Mouse (Mus musculus) MEL (cell line): ENCODE measurements at regions not wholly inside any gene's neighbourhood (a gene's known extent, or its start where the extent isn't known, plus 50 kb on each side); places are given as distances from the start of the nearest gene placed in this dataset.

Source experiments
- DNase-seq: peaks from one replicate; pipeline ENCODE4 v3.0.0; 2011; ENCODE audit warnings: low read depth, low spot score
- H3K27ac ChIP-seq: 2 replicates; pipeline ENCODE4 v1.5.1; 2012; ENCODE audit warnings: low read depth, mild to moderate bottlenecking, control low read depth, low read length, moderate library complexity; ENCODE audit not compliant: control insufficient read depth
- H3K27me3 ChIP-seq, 2 experiments: fragments of 150-350 bp in 1 of 2; sonication (generic) in 1 of 2; 2 replicates each; pipeline ENCODE4 v1.6.1; 2012; ENCODE audit warnings: low read length in 2 of 2, mild to moderate bottlenecking in 2 of 2, improper control_type of control experiment in 1 of 2, moderate library complexity in 1 of 2; ENCODE audit not compliant: insufficient read depth in 2 of 2, control insufficient read depth in 1 of 2
- H3K36me3 ChIP-seq, 2 experiments: 2 replicates each; pipeline ENCODE4 v1.6.1; 2012 to 2014; ENCODE audit warnings: low read length in 2 of 2, improper control_type of control experiment in 1 of 2, inconsistent platforms in 1 of 2, mild to moderate bottlenecking in 1 of 2; ENCODE audit not compliant: insufficient read depth in 2 of 2, control insufficient read depth in 1 of 2
- H3K4me1 ChIP-seq, 2 experiments: fragments of 150-350 bp in 1 of 2; sonication (generic) in 1 of 2; 2 replicates each; pipeline ENCODE4 v1.6.1; 2012; ENCODE audit warnings: low read length in 2 of 2, improper control_type of control experiment in 1 of 2, mild to moderate bottlenecking in 1 of 2; ENCODE audit not compliant: insufficient read depth in 2 of 2, control insufficient read depth in 1 of 2
- H3K4me3 ChIP-seq, 2 experiments: fragments of 150-350 bp in 1 of 2; sonication (generic) in 1 of 2; 2 replicates each; pipeline ENCODE4 v1.5.1; 2012; ENCODE audit warnings: low read depth in 2 of 2, low read length in 2 of 2, mild to moderate bottlenecking in 2 of 2, moderate library complexity in 2 of 2, control low read depth in 1 of 2, improper control_type of control experiment in 1 of 2; ENCODE audit not compliant: control insufficient read depth in 1 of 2, insufficient read depth in 1 of 2
- H3K79me2 ChIP-seq: 2 replicates; pipeline ENCODE4 v1.6.1; 2012; ENCODE audit warnings: mild to moderate bottlenecking, low read length, moderate library complexity; ENCODE audit not compliant: control insufficient read depth, poor library complexity, insufficient read depth
- H3K9ac ChIP-seq: 2 replicates; pipeline ENCODE4 v1.6.1; 2012; ENCODE audit warnings: low read depth, mild to moderate bottlenecking, control low read depth, low read length, moderate library complexity; ENCODE audit not compliant: control insufficient read depth, poor library complexity, severe bottlenecking
- H3K9me3 ChIP-seq: fragments of 150-350 bp; sonication (generic); replicated peaks from 2 replicates; pipeline ENCODE4 v1.6.1; 2012; ENCODE audit warnings: mild to moderate bottlenecking, low read length, improper control_type of control experiment, moderate library complexity; ENCODE audit not compliant: insufficient read depth
- CHD1 ChIP-seq: IDR thresholded peaks from 2 replicates; pipeline ENCODE4 v1.6.1; 2012; ENCODE audit warnings: low read depth, mild to moderate bottlenecking, inconsistent platforms, low read length, improper control_type of control experiment
- CTCF ChIP-seq, 3 experiments: IDR thresholded peaks in 2 of 3; conservative IDR thresholded peaks in 1 of 3; 2 replicates each; pipeline ENCODE4 v1.5.1; 2011 to 2012; ENCODE audit warnings: low read length in 3 of 3, low read depth in 2 of 3, mild to moderate bottlenecking in 2 of 3, improper control_type of control experiment in 1 of 3, inconsistent platforms in 1 of 3, mixed read lengths in 1 of 3, moderate library complexity in 1 of 3; ENCODE audit not compliant: control insufficient read depth in 1 of 3, insufficient read depth in 1 of 3, poor library complexity in 1 of 3, severe bottlenecking in 1 of 3
- E2F4 ChIP-seq: IDR thresholded peaks from 2 replicates; pipeline ENCODE4 v1.6.1; 2011; ENCODE audit warnings: low read depth, low read length, improper control_type of control experiment, borderline replicate concordance
- ETS1 ChIP-seq: IDR thresholded peaks from 2 replicates; pipeline ENCODE4 v1.6.1; 2012; ENCODE audit warnings: low read depth, mild to moderate bottlenecking, inconsistent platforms, low read length, improper control_type of control experiment, moderate library complexity
- GABPA ChIP-seq: IDR thresholded peaks from 2 replicates; pipeline ENCODE4 v1.6.1; 2012; ENCODE audit warnings: low read depth, mild to moderate bottlenecking, inconsistent platforms, low read length, improper control_type of control experiment, moderate library complexity
- GATA1 ChIP-seq: IDR thresholded peaks from 2 replicates; pipeline ENCODE4 v1.6.1; 2011; ENCODE audit warnings: low read depth, low read length, improper control_type of control experiment
- HCFC1 ChIP-seq: IDR thresholded peaks from 2 replicates; pipeline ENCODE4 v1.6.1; 2012; ENCODE audit warnings: low read depth, mild to moderate bottlenecking, inconsistent platforms, low read length, improper control_type of control experiment, moderate library complexity
- JUND ChIP-seq: IDR thresholded peaks from 2 replicates; pipeline ENCODE4 v1.6.1; 2011; ENCODE audit warnings: low read depth, mild to moderate bottlenecking, improper control_type of control experiment, low read length
- KAT2A ChIP-seq: conservative IDR thresholded peaks from 2 replicates; pipeline ENCODE4 v1.6.1; 2012; ENCODE audit warnings: low read depth, low read length, improper control_type of control experiment, inconsistent platforms
- MAFK ChIP-seq: IDR thresholded peaks from 2 replicates; pipeline ENCODE4 v1.6.1; 2011; ENCODE audit warnings: low read depth, mild to moderate bottlenecking, low read length, improper control_type of control experiment, borderline replicate concordance
- MXI1 ChIP-seq: IDR thresholded peaks from 2 replicates; pipeline ENCODE4 v1.6.1; 2011; ENCODE audit warnings: mild to moderate bottlenecking, low read depth, low read length, improper control_type of control experiment
- NELFE ChIP-seq: IDR thresholded peaks from 2 replicates; pipeline ENCODE4 v1.6.1; 2011; ENCODE audit warnings: low read depth, low read length, improper control_type of control experiment
- RCOR1 ChIP-seq: IDR thresholded peaks from 2 replicates; pipeline ENCODE4 v1.6.1; 2012; ENCODE audit warnings: low read depth, mild to moderate bottlenecking, inconsistent platforms, low read length, improper control_type of control experiment
- USF1 ChIP-seq: IDR thresholded peaks from 2 replicates; pipeline ENCODE4 v1.6.1; 2014; ENCODE audit warnings: low read depth, mild to moderate bottlenecking, inconsistent platforms, low read length, improper control_type of control experiment, moderate library complexity
- USF2 ChIP-seq, 2 experiments: IDR thresholded peaks; 2 replicates each; pipeline ENCODE4 v1.6.1; 2011 to 2012; ENCODE audit warnings: improper control_type of control experiment in 2 of 2, low read length in 2 of 2, borderline replicate concordance in 1 of 2, inconsistent platforms in 1 of 2, low read depth in 1 of 2, mild to moderate bottlenecking in 1 of 2; ENCODE audit not compliant: insufficient read depth in 1 of 2
- ZKSCAN1 ChIP-seq: IDR thresholded peaks from 2 replicates; pipeline ENCODE4 v1.6.1; 2012; ENCODE audit warnings: low read depth, mild to moderate bottlenecking, inconsistent platforms, low read length, improper control_type of control experiment, moderate library complexity
- ZNF384 ChIP-seq: IDR thresholded peaks from 2 replicates; pipeline ENCODE4 v1.6.1; 2012; ENCODE audit warnings: low read depth, mild to moderate bottlenecking, inconsistent platforms, low read length, improper control_type of control experiment

GRCm38 (mm10) chr8:44042572-44043355, 332.9 kb upstream of the Adam34 start:
- Histone ChIP-seq H3K79me2 (no peaks in the 10 kb centered on the region), H3K27ac (no peak overlapping the region), H3K4me3 (no peak overlapping the region), H3K27me3 (no peaks in the 10 kb centered on the region), H3K9me3 (no peaks in the 10 kb centered on the region), H3K9ac (no peak overlapping the region), H3K4me1 (no peaks in the 10 kb centered on the region), H3K36me3 (no peaks in the 10 kb centered on the region)
- no peak for DNase-seq
- no peak for TF ChIP-seq MAFK
- no peak for TF ChIP-seq JUND
- no peak for TF ChIP-seq USF2 (IDR thresholded peaks at IDR 0.05; ENCODE audit: borderline replicate concordance in 1 of 2, insufficient read depth in 1 of 2, low read depth in 1 of 2, low read length in 2 of 2)
- TF ChIP-seq ZNF384, result no peak
- TF ChIP-seq KAT2A, result no peak
- TF ChIP-seq USF1, result no peak
- no peak for TF ChIP-seq HCFC1
- TF ChIP-seq RCOR1, result no peak
- no peak for TF ChIP-seq GATA1
- no peak for TF ChIP-seq CTCF (IDR thresholded peaks at IDR 0.05 in 2 of 3, conservative IDR thresholded peaks at IDR 0.05 in 1 of 3; ENCODE audit: control insufficient read depth in 1 of 3, insufficient read depth in 1 of 3, low read depth in 2 of 3, low read length in 3 of 3, poor library complexity in 1 of 3, severe bottlenecking in 1 of 3)

- no peaks in the 10 kb centered on the region for H3K4me1 ChIP-seq
- H3K79me2 ChIP-seq, result no peaks in the 10 kb centered on the region
- H3K36me3 ChIP-seq, result no peaks in the 10 kb centered on the region
- no peak for DNase-seq
- H3K27ac ChIP-seq, result no peak overlapping the region
- TF ChIP-seq E2F4 (no peak), CHD1 (no peak), NELFE (no peak), ZKSCAN1 (no peak), USF1 (no peak), GABPA (no peak), ETS1 (no peak), MXI1 (no peak)
- H3K27me3 ChIP-seq, result no peaks in the 10 kb centered on the region
- no peak overlapping the region for H3K9ac ChIP-seq
- no peak overlapping the region for H3K4me3 ChIP-seq
- no peaks in the 10 kb centered on the region for H3K9me3 ChIP-seq
Measured at GRCm38 (mm10) chr8:44034211-44034610, 324.4 kb upstream of the Adam34 start.
